Comparison of ENCODE assay signal across 9 mouse cellular contexts in the genomic region with DNA sequence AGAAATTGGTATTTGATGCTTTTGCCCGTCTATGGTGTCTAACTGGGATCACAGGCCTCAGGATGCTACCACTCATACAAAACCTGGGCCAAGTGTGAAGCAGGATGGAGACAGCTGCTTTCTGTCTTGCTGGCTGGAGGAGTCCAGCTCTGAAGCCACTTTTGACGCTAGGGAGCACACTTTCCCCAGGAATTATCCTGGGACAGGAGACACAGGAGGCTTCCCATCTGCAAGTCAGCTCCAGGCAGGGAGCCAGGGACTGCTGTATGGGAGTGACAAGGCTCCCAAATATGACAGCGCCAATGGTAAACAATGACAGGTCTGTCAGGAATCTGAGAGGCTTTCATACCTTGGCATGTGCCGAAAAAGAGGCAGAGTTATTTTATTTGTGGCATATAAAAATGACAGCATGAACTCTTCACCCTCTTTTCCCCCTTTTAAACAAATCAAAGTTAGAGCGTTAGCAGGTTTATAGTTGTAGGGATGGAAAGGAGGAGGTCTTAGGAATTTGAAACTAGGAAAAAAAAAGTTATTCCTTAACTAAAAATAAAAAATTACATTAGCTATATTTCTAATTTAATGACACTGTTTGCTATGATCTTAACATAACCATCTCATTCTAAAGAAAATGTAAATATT.
A peak's percentile ranks its signal among the peaks of the same experiment; 100 is the strongest.
DNase-seq lines count a peak whose midpoint lies in the region; ATAC-seq and TF ChIP-seq lines count a peak whose summit lies in the region.
"Had no signal": no experiment of that assay in that cellular context is flagged by ENCODE, and none has a peak within 500 bp of the region (broad histone marks: within the 10 kb centered on the region; RNA-seq: fewer than 3 reads in every experiment).

No protein-coding gene starts in this region.

- H3K27ac ChIP-seq in forebrain, embryonic 10.5 days = no peak overlapping the region
- no peak overlapping the region for H3K27ac ChIP-seq in hindbrain, embryonic 16.5 days (ENCODE audit: low read depth, low read length)
- H3K27ac ChIP-seq in neural tube, embryonic 11.5 days (ENCODE audit: low read depth, low read length) = no peak overlapping the region

- DNase-seq in 3134 (ENCODE audit: extremely low read depth, insufficient read length, low spot score) = peak; percentile 22
- DNase-seq in brain, embryonic 14.5 days (ENCODE audit: low read depth) = peak; percentile 94
- peak; percentile 25 for DNase-seq in forebrain, embryonic 10.5 days (ENCODE audit: extremely low spot score, low spot score)
- DNase-seq in left cerebral cortex, adult 18-20 months (ENCODE audit: low spot score in 2 of 2) = peak; percentile 54 to 58
- DNase-seq in neural tube, embryonic 11.5 days (ENCODE audit: low spot score) = peak; percentile 59
- DNase-seq in urinary bladder, adult 2 months (ENCODE audit: low spot score) = peak; percentile 26
- no peak for DNase-seq in spleen, postnatal 14 days (ENCODE audit: low spot score in 2 of 2)

- no peaks in the 10 kb centered on the region for H3K27me3 ChIP-seq in forebrain, embryonic 10.5 days (ENCODE audit: poor library complexity, severe bottlenecking)
- no peaks in the 10 kb centered on the region for H3K27me3 ChIP-seq in hindbrain, embryonic 16.5 days (replicated peaks; ENCODE audit: control insufficient read depth, insufficient read depth, low read length)
- H3K27me3 ChIP-seq in neural tube, embryonic 11.5 days (ENCODE audit: control insufficient read depth, insufficient read depth, low read length) = no peaks in the 10 kb centered on the region
- H3K27me3 ChIP-seq: megakaryocyte, embryonic 14.5 days had no signal

- H3K9me3 ChIP-seq in forebrain, embryonic 10.5 days = no peaks in the 10 kb centered on the region
- no peaks in the 10 kb centered on the region for H3K9me3 ChIP-seq in hindbrain, embryonic 16.5 days (ENCODE audit: control insufficient read depth, low read length)
- no peaks in the 10 kb centered on the region for H3K9me3 ChIP-seq in neural tube, embryonic 11.5 days (ENCODE audit: control insufficient read depth, low read length)
- H3K9me3 ChIP-seq: megakaryocyte, embryonic 14.5 days had no signal

- no peak overlapping the region for H3K4me2 ChIP-seq in hindbrain, embryonic 16.5 days (ENCODE audit: low read length)
- no peak overlapping the region for H3K4me2 ChIP-seq in neural tube, embryonic 11.5 days (ENCODE audit: low read depth)

- 48% methylated on average over 5 of the region's 5 CpGs for WGBS in forebrain, embryonic 10.5 days
- WGBS in hindbrain, embryonic 16.5 days = 31% methylated on average over 5 of the region's 5 CpGs
- WGBS in neural tube, embryonic 11.5 days = 44% methylated on average over 5 of the region's 5 CpGs

- no peaks in the 10 kb centered on the region for H3K36me3 ChIP-seq in forebrain, embryonic 10.5 days (replicated peaks)
- no peaks in the 10 kb centered on the region for H3K36me3 ChIP-seq in hindbrain, embryonic 16.5 days (ENCODE audit: control insufficient read depth, insufficient read depth, low read length)
- no peaks in the 10 kb centered on the region for H3K36me3 ChIP-seq in neural tube, embryonic 11.5 days (ENCODE audit: control insufficient read depth, insufficient read depth, low read length)

- H3K9ac ChIP-seq in hindbrain, embryonic 16.5 days (ENCODE audit: low read depth, low read length) = no peak overlapping the region
- no peak overlapping the region for H3K9ac ChIP-seq in neural tube, embryonic 11.5 days (ENCODE audit: low read length)

- TF ChIP-seq POLR2A in brain, embryonic 14.5 days (IDR thresholded peaks at IDR 0.05; ENCODE audit: borderline replicate concordance, extremely low read depth, insufficient read depth, insufficient read length, poor library complexity, severe bottlenecking) = no peak

- H3K4me1 ChIP-seq in forebrain, embryonic 10.5 days = no peaks in the 10 kb centered on the region
- H3K4me1 ChIP-seq in hindbrain, embryonic 16.5 days (ENCODE audit: control insufficient read depth, insufficient read depth, low read depth, low read length) = no peaks in the 10 kb centered on the region
- no peaks in the 10 kb centered on the region for H3K4me1 ChIP-seq in neural tube, embryonic 11.5 days (ENCODE audit: control insufficient read depth, insufficient read depth, low read length)

- no peak overlapping the region for H3K4me3 ChIP-seq in forebrain, embryonic 10.5 days
- H3K4me3 ChIP-seq in hindbrain, embryonic 16.5 days (ENCODE audit: low read length) = no peak overlapping the region
- no peak overlapping the region for H3K4me3 ChIP-seq in neural tube, embryonic 11.5 days (ENCODE audit: low read depth, low read length)
- H3K4me3 ChIP-seq: megakaryocyte, embryonic 14.5 days had no signal

- peak; percentile 62 for TF ChIP-seq CTCF in brain, embryonic 14.5 days (IDR thresholded peaks at IDR 0.05; ENCODE audit: borderline replicate concordance, extremely low read depth, insufficient read depth, insufficient read length)

- ATAC-seq in hindbrain, embryonic 16.5 days = peak; percentile 83; the same call in 1 of the 2 replicates
- ATAC-seq in neural tube, embryonic 11.5 days (ENCODE audit: insufficient read depth, low FRiP score, low TSS enrichment) = peak; percentile 63

Comparison
In these comparisons a context has a peak if more than half of its experiments do, and no peak if none do; other contexts are left out.
1. DNase-seq: peak in 3134 (single experiment), brain, embryonic 14.5 days (single experiment), forebrain, embryonic 10.5 days (single experiment), left cerebral cortex, adult 18-20 months (2 of 2), neural tube, embryonic 11.5 days (single experiment) and urinary bladder, adult 2 months (single experiment); none in spleen, postnatal 14 days (0 of 2).